Mouse (Mus musculus): ENCODE measurements around the gene Unc13d. TPM values are rescaled to one million over a fixed set of nuclear protein-coding genes. Genes with fewer than 3 reads are reported as not detected.

The Unc13d gene
- polyA plus RNA-seq, 1 experiment from 2014 or later = 1.5 TPM

- H3K36me3 ChIP-seq = peaks cover 19% of the 10 kb centered on the region
- H3K4me1 ChIP-seq = peaks cover 30% of the 10 kb centered on the region
- no peaks in the 10 kb centered on the region for H3K9me3 ChIP-seq
- peak overlapping the region; percentile 55; the same call in 1 of the 2 replicates for H3K4me3 ChIP-seq
- WGBS = 71% methylated on average over 8 of the region's 8 CpGs
- peak overlapping the region; percentile 70 for H3K4me2 ChIP-seq
- 0 out of 2 replicates have a peak overlapping the region, but pooled peaks have one; percentile 28 for H3K9ac ChIP-seq
- peak overlapping the region; percentile 79; the same call in 1 of the 2 replicates for H3K27ac ChIP-seq (replicated peaks)
- H3K27me3 ChIP-seq (replicated peaks) = no peaks in the 10 kb centered on the region
- no peak for ATAC-seq (ENCODE audit: extremely low read depth, insufficient number of reproducible peaks, low FRiP score, low TSS enrichment)
Observed at GRCm38 (mm10) chr11:116088188-116088587, 10.4 kb upstream of the Unc13d start.

- 4% methylated on average over 31 of the region's 31 CpGs for WGBS
- no peaks in the 10 kb centered on the region for H3K27me3 ChIP-seq (replicated peaks)
- peak; percentile 66 for ATAC-seq (ENCODE audit: extremely low read depth, insufficient number of reproducible peaks, low FRiP score, low TSS enrichment)
- no peaks in the 10 kb centered on the region for H3K9me3 ChIP-seq
- peaks cover 26% of the 10 kb centered on the region for H3K36me3 ChIP-seq
- H3K4me3 ChIP-seq = peak overlapping the region; percentile 55
- peak overlapping the region; percentile 77 for H3K9ac ChIP-seq
- peaks cover 30% of the 10 kb centered on the region for H3K4me1 ChIP-seq
- peak overlapping the region; percentile 79 for H3K27ac ChIP-seq (replicated peaks)
- H3K4me2 ChIP-seq = peak overlapping the region; percentile 70
Observed at GRCm38 (mm10) chr11:116087194-116088130, 9.7 kb upstream of the Unc13d start.

- Histone ChIP-seq H3K4me1 (peaks cover 30% of the 10 kb centered on the region), H3K27ac (replicated peaks) (peak within 1 kb of the TSS; percentile 85), H3K9me3 (no peaks in the 10 kb centered on the region), H3K9ac (peak within 1 kb of the TSS; percentile 81), H3K36me3 (peaks cover 36% of the 10 kb centered on the region), H3K4me3 (peak within 1 kb of the TSS; percentile 55), H3K27me3 (replicated peaks) (no peaks in the 10 kb centered on the region), H3K4me2 (peak within 1 kb of the TSS; percentile 70)
- 5% methylated on average over 36 of the region's 43 CpGs for WGBS
- ATAC-seq (ENCODE audit: extremely low read depth, insufficient number of reproducible peaks, low FRiP score, low TSS enrichment) = peak; percentile 95
Observed at GRCm38 (mm10) chr11:116086258-116087193, 8.8 kb upstream of the Unc13d start, which contains the start of gene Wbp2. Gene Wbp2 (minus strand): TSS chr11:116086995.

- ATAC-seq (ENCODE audit: extremely low read depth, insufficient number of reproducible peaks, low FRiP score, low TSS enrichment) = no peak
- H3K9ac ChIP-seq = no peak overlapping the region
- H3K36me3 ChIP-seq = peaks cover 59% of the 10 kb centered on the region
- 74% methylated on average over 6 of the region's 6 CpGs for WGBS
- no peaks in the 10 kb centered on the region for H3K27me3 ChIP-seq (replicated peaks)
- peaks cover 37% of the 10 kb centered on the region for H3K4me1 ChIP-seq
- H3K27ac ChIP-seq (replicated peaks) = no peak overlapping the region
- H3K4me2 ChIP-seq = no peak overlapping the region
- H3K4me3 ChIP-seq = no peak overlapping the region
- no peaks in the 10 kb centered on the region for H3K9me3 ChIP-seq
Observed at GRCm38 (mm10) chr11:116084166-116084565, 6.4 kb upstream of the Unc13d start.

GRCm38 (mm10) chr11:116083096-116083672 is 5.4 kb upstream of the Unc13d start:
- no peak overlapping the region for H3K27ac ChIP-seq (replicated peaks)
- no peaks in the 10 kb centered on the region for H3K9me3 ChIP-seq

GRCm38 (mm10) chr11:116081081-116081480 is 3.3 kb upstream of the Unc13d start:
- no peak for ATAC-seq (ENCODE audit: extremely low read depth, insufficient number of reproducible peaks, low FRiP score, low TSS enrichment)
- H3K9me3 ChIP-seq = no peaks in the 10 kb centered on the region
- 74% methylated on average over 6 of the region's 6 CpGs for WGBS
- peaks cover 56% of the 10 kb centered on the region for H3K4me1 ChIP-seq
- H3K27me3 ChIP-seq (replicated peaks) = no peaks in the 10 kb centered on the region
- no peak overlapping the region for H3K27ac ChIP-seq (replicated peaks)
- peaks cover 66% of the 10 kb centered on the region for H3K36me3 ChIP-seq
- H3K4me2 ChIP-seq = no peak overlapping the region
- H3K4me3 ChIP-seq = no peak overlapping the region
- H3K9ac ChIP-seq = no peak overlapping the region

More at GRCm38 (mm10) chr11:116083096-116083672, 5.4 kb upstream of the Unc13d start:
- H3K9ac ChIP-seq = no peak overlapping the region
- 87% methylated on average over 14 of the region's 14 CpGs for WGBS
- no peak for ATAC-seq (ENCODE audit: extremely low read depth, insufficient number of reproducible peaks, low FRiP score, low TSS enrichment)
- H3K4me1 ChIP-seq = peaks cover 44% of the 10 kb centered on the region
- peaks cover 66% of the 10 kb centered on the region for H3K36me3 ChIP-seq
- no peak overlapping the region for H3K4me2 ChIP-seq
- no peaks in the 10 kb centered on the region for H3K27me3 ChIP-seq (replicated peaks)
- H3K4me3 ChIP-seq = no peak overlapping the region

GRCm38 (mm10) chr11:116079511-116079910 is 1.8 kb upstream of the Unc13d start:
- H3K36me3 ChIP-seq = peaks cover 59% of the 10 kb centered on the region
- no peak overlapping the region for H3K4me2 ChIP-seq
- ATAC-seq (ENCODE audit: extremely low read depth, insufficient number of reproducible peaks, low FRiP score, low TSS enrichment) = no peak
- H3K4me1 ChIP-seq = peaks cover 47% of the 10 kb centered on the region
- no peak overlapping the region for H3K9ac ChIP-seq
- H3K4me3 ChIP-seq = no peak overlapping the region
- WGBS = 68% methylated on average over 10 of the region's 10 CpGs
- no peak overlapping the region for H3K27ac ChIP-seq (replicated peaks)
- no peaks in the 10 kb centered on the region for H3K9me3 ChIP-seq
- no peaks in the 10 kb centered on the region for H3K27me3 ChIP-seq (replicated peaks)

GRCm38 (mm10) chr11:116078676-116079320 is 1.0 kb upstream of the Unc13d start:
- ATAC-seq (ENCODE audit: extremely low read depth, insufficient number of reproducible peaks, low FRiP score, low TSS enrichment) = no peak
- peaks cover 53% of the 10 kb centered on the region for H3K36me3 ChIP-seq
- peaks cover 50% of the 10 kb centered on the region for H3K4me1 ChIP-seq
- H3K9me3 ChIP-seq = no peaks in the 10 kb centered on the region
- H3K4me3 ChIP-seq = no peak overlapping the region
- H3K4me2 ChIP-seq = peak overlapping the region; percentile 64; the same call in 1 of the 2 replicates
- WGBS = 42% methylated on average over 10 of the region's 10 CpGs
- no peaks in the 10 kb centered on the region for H3K27me3 ChIP-seq (replicated peaks)
- H3K27ac ChIP-seq (replicated peaks) = peak overlapping the region; percentile 68; the same call in 1 of the 2 replicates
- peak overlapping the region; percentile 76; the same call in 1 of the 2 replicates for H3K9ac ChIP-seq

- H3K27me3 ChIP-seq (replicated peaks) = no peaks in the 10 kb centered on the region
- no peak for ATAC-seq (ENCODE audit: extremely low read depth, insufficient number of reproducible peaks, low FRiP score, low TSS enrichment)
- peaks cover 47% of the 10 kb centered on the region for H3K36me3 ChIP-seq
- H3K27ac ChIP-seq (replicated peaks) = peak overlapping the region; percentile 68
- H3K4me1 ChIP-seq = peaks cover 50% of the 10 kb centered on the region
- peak overlapping the region; percentile 64 for H3K4me2 ChIP-seq
- H3K4me3 ChIP-seq = peak overlapping the region; percentile 35
- 18% methylated on average over 16 of the region's 16 CpGs for WGBS
- H3K9me3 ChIP-seq = no peaks in the 10 kb centered on the region
- H3K9ac ChIP-seq = peak overlapping the region; percentile 76
Observed at GRCm38 (mm10) chr11:116078221-116078620, 460 bp upstream of the Unc13d start.

- Histone ChIP-seq H3K9ac (peak overlapping the region; percentile 76), H3K9me3 (no peaks in the 10 kb centered on the region), H3K27me3 (replicated peaks) (no peaks in the 10 kb centered on the region), H3K27ac (replicated peaks) (no peak overlapping the region), H3K36me3 (peaks cover 34% of the 10 kb centered on the region), H3K4me2 (peak overlapping the region; percentile 64), H3K4me3 (peak overlapping the region; percentile 35), H3K4me1 (peaks cover 50% of the 10 kb centered on the region)
- WGBS = 51% methylated on average over 7 of the region's 7 CpGs
- ATAC-seq (ENCODE audit: extremely low read depth, insufficient number of reproducible peaks, low FRiP score, low TSS enrichment) = no peak
Observed at GRCm38 (mm10) chr11:116076836-116077235, 925 bp downstream of the Unc13d start.

All from heart, embryonic 13.5 days (tissue).